Mouse (Mus musculus): ENCODE results near the gene Pim1. TPM values are rescaled to one million over a fixed set of nuclear protein-coding genes. Genes with fewer than 3 reads are reported as not detected.

Gene Pim1
- total and polyA plus RNA-seq, 3 experiments: 75.8 to 178 (median 133) TPM

GRCm38 (mm10) chr17:29455411-29456120 is 35.0 kb upstream of the Pim1 start:
- H3K27me3 ChIP-seq (replicated peaks): no peaks in the 10 kb centered on the region
- dilution Hi-C loops (cut with MboI; ENCODE audit: extremely low pct_ligation_motif_present, extremely low pct_unique_long_range_greater_than_20kb, low sequenced_read_pairs): no loop called here

GRCm38 (mm10) chr17:29456476-29456875 is 34.1 kb upstream of the Pim1 start:
- DNase-seq (ENCODE audit: extremely low read depth): no peak
- no peaks in the 10 kb centered on the region for H3K27me3 ChIP-seq (replicated peaks)
- H3K4me2 ChIP-seq (ENCODE audit: insufficient read depth, low read depth, poor library complexity, severe bottlenecking): no peak overlapping the region
- peaks cover 5 to 29% of the 10 kb centered on the region in 2 experiments; a peak in 3 of 4 replicates for H3K4me1 ChIP-seq (ENCODE audit: control insufficient read depth in 1 of 2, insufficient read depth in 2 of 2)
- in situ Hi-C loops (cut with MboI; ENCODE audit: low pct_ligation_motif_present, low pct_unique_long_range_greater_than_20kb, low sequenced_read_pairs): no loop called here
- no peaks in the 10 kb centered on the region for H3K36me3 ChIP-seq (replicated peaks in 1 of 2; ENCODE audit: control insufficient read depth in 1 of 2, insufficient read depth in 1 of 2, low read length in 1 of 2)
- TF ChIP-seq POLR2A (IDR thresholded peaks at IDR 0.05; ENCODE audit: low read depth, low read length) (no peak), ZC3H11A (IDR thresholded peaks at IDR 0.05; ENCODE audit: low read depth, low read length) (no peak), MEF2A (IDR thresholded peaks at IDR 0.05; ENCODE audit: borderline replicate concordance, low read depth, low read length) (no peak), USF2 (conservative IDR thresholded peaks at IDR 0.05; ENCODE audit: low read depth, low read length) (no peak), ETS1 (conservative IDR thresholded peaks at IDR 0.05; ENCODE audit: low read depth, low read length) (no peak), MYC (IDR thresholded peaks at IDR 0.05; ENCODE audit: low read depth, low read length) (no peak), USF1 (IDR thresholded peaks at IDR 0.05; ENCODE audit: low read depth, low read length) (no peak), PAX5 (IDR thresholded peaks at IDR 0.05; ENCODE audit: low read length) (no peak), JUND (conservative IDR thresholded peaks at IDR 0.05; ENCODE audit: low read depth, low read length) (no peak)
- H3K27ac ChIP-seq (ENCODE audit: insufficient read depth, low read depth): no peak overlapping the region
- dilution Hi-C loops (cut with MboI; ENCODE audit: extremely low pct_ligation_motif_present, extremely low pct_unique_long_range_greater_than_20kb, low sequenced_read_pairs): no loop called here
- H3K9me3 ChIP-seq (replicated peaks; ENCODE audit: low read length): peaks cover 12% of the 10 kb centered on the region
- no peaks in the 10 kb centered on the region for H3K79me2 ChIP-seq (replicated peaks; ENCODE audit: control insufficient read depth, extremely low read depth, insufficient read depth, poor library complexity, severe bottlenecking)
- no peak overlapping the region for H3K9ac ChIP-seq (ENCODE audit: insufficient read depth, low read depth)
- no peak overlapping the region for H3K4me3 ChIP-seq (replicated peaks in 1 of 3; ENCODE audit: low read depth in 2 of 3, low read length in 2 of 3, poor library complexity in 1 of 3)

More at GRCm38 (mm10) chr17:29455411-29456120, 35.0 kb upstream of the Pim1 start:
- H3K27ac ChIP-seq (ENCODE audit: insufficient read depth, low read depth): no peak overlapping the region
- peaks cover 12% of the 10 kb centered on the region for H3K9me3 ChIP-seq (replicated peaks; ENCODE audit: low read length)
- no peaks in the 10 kb centered on the region for H3K79me2 ChIP-seq (replicated peaks; ENCODE audit: control insufficient read depth, extremely low read depth, insufficient read depth, poor library complexity, severe bottlenecking)
- no peak overlapping the region for H3K4me3 ChIP-seq (replicated peaks in 1 of 3; ENCODE audit: low read depth in 2 of 3, low read length in 2 of 3, poor library complexity in 1 of 3)
- TF ChIP-seq POLR2AphosphoS2 (IDR thresholded peaks at IDR 0.05; ENCODE audit: low read depth, low read length): no peak
- TF ChIP-seq JUN (IDR thresholded peaks at IDR 0.05; ENCODE audit: insufficient read depth, low read depth, low read length): no peak
- no peak for TF ChIP-seq ZKSCAN1 (IDR thresholded peaks at IDR 0.05; ENCODE audit: borderline replicate concordance, low read depth, low read length)
- no peak for TF ChIP-seq GABPA (IDR thresholded peaks at IDR 0.05; ENCODE audit: insufficient replicate concordance, low read depth, low read length)
- no peak for TF ChIP-seq RAD21 (IDR thresholded peaks at IDR 0.05; ENCODE audit: low read depth, low read length)
- TF ChIP-seq NELFE (IDR thresholded peaks at IDR 0.05; ENCODE audit: low read depth, low read length): no peak
- TF ChIP-seq UBTF (IDR thresholded peaks at IDR 0.05; ENCODE audit: low read depth, low read length): no peak
- TF ChIP-seq ZC3H11A (IDR thresholded peaks at IDR 0.05; ENCODE audit: low read depth, low read length): no peak
- TF ChIP-seq ELF1 (IDR thresholded peaks at IDR 0.05; ENCODE audit: low read depth, low read length): no peak
- no peak overlapping the region for H3K4me2 ChIP-seq (ENCODE audit: insufficient read depth, low read depth, poor library complexity, severe bottlenecking)
- in situ Hi-C loops (cut with MboI; ENCODE audit: low pct_ligation_motif_present, low pct_unique_long_range_greater_than_20kb, low sequenced_read_pairs): no loop called here
- peaks cover 5 to 33% of the 10 kb centered on the region in 2 experiments; a peak in 3 of 4 replicates for H3K4me1 ChIP-seq (ENCODE audit: control insufficient read depth in 1 of 2, insufficient read depth in 2 of 2)
- no peak overlapping the region for H3K9ac ChIP-seq (ENCODE audit: insufficient read depth, low read depth)
- H3K36me3 ChIP-seq (replicated peaks in 1 of 2; ENCODE audit: control insufficient read depth in 1 of 2, insufficient read depth in 1 of 2, low read length in 1 of 2): no peaks in the 10 kb centered on the region
- DNase-seq (ENCODE audit: extremely low read depth): no peak

Measured in CH12.LX (cell line).